Mouse (Mus musculus): ENCODE measurements around the gene Ankrd9.

Gene Ankrd9

DNA sequence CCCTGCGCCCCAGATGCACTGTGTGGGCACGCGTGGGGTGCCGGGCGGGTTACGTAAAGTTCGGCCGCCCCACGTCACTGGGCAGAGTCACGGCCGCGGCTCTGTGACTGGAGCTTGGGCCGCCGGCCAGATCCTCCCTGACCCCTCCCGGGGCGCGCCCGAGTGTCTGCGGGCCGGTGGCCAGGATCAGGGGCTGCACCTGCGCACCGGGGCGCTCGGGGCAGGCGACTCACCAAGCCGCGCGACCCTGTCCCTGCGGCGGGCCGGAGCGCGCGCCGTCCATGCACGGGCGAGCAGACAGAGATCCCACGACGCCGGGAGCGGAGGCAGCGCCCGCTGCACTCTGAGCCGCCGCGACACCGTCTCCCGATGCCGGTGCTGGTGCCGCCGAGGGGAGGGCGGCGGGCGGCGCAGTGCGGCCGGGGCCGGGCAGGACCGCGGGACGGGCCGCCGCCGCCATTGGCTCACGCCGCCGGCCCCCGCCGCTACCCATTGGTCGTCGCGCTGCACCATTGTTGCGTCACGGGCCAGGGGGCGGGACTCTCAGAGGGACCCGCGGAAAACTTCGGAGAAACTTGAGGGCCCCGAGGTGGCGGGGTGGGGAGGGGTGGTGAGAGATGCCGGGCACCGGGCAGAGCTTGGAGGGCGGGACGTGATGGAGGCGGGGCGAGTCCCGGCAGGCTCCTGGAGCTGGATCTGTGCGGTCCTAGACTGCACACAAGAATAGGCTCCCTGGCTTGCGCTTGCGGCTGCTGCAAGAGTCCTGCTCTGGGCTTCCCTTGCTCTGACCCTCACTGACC is at the start of gene Ankrd9:
Gene Ankrd9, minus strand, starts transcription at position 434 of the 800 bp plus-strand sequence.
- peak; percentile 92 for DNase-seq (ENCODE audit: low read depth, low spot score)

- DNase-seq (ENCODE audit: low read depth, low spot score) = no peak
Measured at GRCm38 (mm10) chr12:111021577-111021976, 42.7 kb upstream of the Ankrd9 start.

DNA sequence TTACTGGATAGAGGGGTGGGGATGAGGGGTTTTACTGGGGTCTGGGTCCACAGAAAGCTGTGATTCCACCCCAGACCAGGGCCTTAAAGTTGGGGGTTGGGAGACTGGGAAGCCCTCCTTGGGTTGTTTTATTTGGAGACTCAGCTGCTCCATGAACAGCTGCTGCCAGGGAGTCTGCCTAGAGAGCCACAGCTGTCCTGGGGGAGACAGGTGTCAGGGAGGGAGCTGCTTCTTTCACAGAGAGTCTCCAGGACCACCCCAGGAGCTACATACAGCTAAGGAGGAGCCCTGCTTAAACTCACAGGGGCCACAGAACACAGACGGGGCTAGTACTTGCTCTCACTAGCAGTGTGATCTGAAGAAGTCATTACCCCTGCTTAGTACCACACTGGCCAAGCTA is 42.3 kb upstream of the Ankrd9 start:
- no peak for DNase-seq (ENCODE audit: low read depth, low spot score)

- DNase-seq (ENCODE audit: low read depth, low spot score) = no peak
Measured at GRCm38 (mm10) chr12:111019086-111019485, 40.2 kb upstream of the Ankrd9 start.

GRCm38 (mm10) chr12:111018068-111018467 is 39.2 kb upstream of the Ankrd9 start:
- DNase-seq (ENCODE audit: low read depth, low spot score) = no peak

GRCm38 (mm10) chr12:111016807-111017206 is 38.0 kb upstream of the Ankrd9 start:
- no peak for DNase-seq (ENCODE audit: low read depth, low spot score)

GRCm38 (mm10) chr12:111009615-111010257 is 30.9 kb upstream of the Ankrd9 start:
- no peak for DNase-seq (ENCODE audit: low read depth, low spot score)

DNA sequence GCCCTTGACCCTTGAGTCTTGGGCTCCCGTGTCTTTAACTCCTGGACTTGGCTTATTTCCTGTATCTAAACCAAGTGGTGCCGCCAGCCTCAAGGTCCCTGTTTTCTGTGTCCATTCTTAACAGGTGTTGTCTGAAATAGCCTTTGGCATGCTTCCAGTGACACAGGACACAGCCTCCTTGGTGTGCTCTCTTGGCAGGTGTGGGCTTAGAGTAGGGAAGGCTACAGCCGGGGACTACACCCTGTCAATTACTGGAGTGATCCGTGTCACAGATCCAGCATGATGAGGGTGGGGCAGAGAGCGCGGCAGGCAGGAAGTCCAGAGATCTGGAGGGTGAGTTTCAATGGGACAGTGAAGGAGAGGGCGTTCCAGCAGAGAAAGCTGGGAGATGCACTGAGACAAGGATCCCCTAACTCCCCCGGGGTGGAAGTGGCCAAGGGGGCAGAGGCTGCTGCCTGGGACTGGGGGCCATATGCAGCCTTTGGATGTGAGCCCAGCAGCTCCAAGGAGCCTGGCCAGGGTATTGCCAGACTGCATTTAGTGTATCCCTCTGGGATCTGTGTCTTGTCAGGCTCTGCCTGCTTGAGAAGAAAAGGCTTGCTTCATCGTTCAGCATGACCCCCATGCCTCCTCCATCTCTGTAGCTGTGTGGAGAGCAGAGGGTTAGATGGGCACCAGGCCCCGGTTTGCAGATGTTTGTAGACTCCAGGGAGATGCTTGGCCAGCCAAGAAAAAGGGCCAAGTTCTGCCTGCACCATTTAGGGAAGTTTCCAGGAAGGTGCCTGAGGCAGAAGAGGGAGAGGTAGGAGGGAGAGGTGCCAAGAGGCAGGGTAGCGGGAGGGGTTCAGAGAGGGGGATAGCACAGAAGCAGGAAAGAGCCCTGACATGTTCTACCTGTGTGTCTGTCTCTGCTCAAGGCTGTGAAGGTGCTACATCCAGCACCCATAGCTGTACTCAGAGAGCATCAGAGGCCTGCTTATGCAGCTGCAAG is 30.0 kb upstream of the Ankrd9 start:
- DNase-seq (ENCODE audit: low read depth, low spot score) = no peak

DNA sequence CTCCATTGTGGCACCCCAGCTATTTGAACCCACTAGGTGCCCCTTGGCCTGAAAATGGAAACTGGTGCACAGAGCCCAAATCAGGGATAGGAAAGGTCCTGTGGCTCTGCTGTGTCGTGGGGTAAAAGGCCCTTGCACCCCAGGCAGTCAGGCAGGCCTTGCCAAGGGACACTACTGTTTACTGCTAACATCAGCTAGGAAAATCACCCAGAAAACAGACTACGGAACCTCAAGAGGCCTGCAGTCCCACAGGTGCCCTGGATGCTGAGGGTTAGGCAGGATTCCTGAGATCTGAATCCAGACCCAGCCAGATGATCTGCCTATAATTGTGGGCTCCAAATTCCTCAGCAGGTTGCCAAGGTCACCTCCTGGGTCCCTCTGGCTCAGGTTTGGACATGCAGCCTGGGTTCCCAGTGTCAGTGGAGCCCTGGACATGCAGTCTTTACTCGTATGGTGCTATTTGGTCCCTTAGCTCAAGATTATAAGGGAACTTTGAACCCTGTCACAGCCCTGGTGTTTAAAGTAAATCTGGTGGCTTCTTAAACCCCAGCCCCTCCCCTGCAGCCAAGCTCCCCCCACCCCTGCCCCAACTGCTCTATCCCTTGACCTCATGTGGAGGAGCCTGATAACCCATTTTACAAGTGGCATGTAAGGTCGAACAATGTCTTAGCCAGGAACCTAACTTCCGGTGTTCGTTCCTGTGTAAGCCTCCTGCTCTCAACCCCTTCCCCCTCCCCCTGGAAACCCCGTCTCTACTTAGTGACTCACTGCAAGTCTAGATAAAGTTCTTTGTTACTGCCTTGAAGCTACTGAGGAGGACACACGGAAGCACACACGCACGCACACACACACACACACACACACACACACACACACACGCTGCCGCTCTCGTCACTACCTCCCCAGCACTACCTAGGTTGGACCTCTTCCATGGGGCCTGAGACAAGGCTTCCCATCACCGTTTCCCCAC is 28.6 kb upstream of the Ankrd9 start:
- DNase-seq (ENCODE audit: low read depth, low spot score) = no peak

- no peak for DNase-seq (ENCODE audit: low read depth, low spot score)
Measured at GRCm38 (mm10) chr12:111006339-111006738, 27.5 kb upstream of the Ankrd9 start.

GRCm38 (mm10) chr12:111005803-111006202 is 27.0 kb upstream of the Ankrd9 start:
- DNase-seq (ENCODE audit: low read depth, low spot score) = no peak

DNA sequence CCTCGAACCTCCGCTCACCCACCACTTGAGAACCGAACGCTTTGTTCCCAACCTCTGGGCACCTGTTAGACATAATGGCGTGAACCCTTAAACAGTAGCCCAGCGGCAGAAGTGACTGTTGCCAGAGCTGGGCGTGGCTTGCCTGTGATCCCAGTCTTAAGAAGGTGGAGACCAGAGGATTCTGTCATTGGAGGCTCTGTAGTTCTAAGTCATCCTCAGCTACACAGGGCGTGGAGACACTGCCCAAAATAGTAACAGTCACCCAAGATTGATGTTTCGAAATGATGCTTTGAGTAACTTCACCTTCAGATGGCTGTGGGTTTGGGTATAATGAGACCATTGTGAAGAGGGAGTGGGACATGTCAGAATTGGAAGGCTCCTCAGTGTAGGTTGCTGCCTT is 25.3 kb upstream of the Ankrd9 start:
- DNase-seq (ENCODE audit: low read depth, low spot score) = no peak

DNA sequence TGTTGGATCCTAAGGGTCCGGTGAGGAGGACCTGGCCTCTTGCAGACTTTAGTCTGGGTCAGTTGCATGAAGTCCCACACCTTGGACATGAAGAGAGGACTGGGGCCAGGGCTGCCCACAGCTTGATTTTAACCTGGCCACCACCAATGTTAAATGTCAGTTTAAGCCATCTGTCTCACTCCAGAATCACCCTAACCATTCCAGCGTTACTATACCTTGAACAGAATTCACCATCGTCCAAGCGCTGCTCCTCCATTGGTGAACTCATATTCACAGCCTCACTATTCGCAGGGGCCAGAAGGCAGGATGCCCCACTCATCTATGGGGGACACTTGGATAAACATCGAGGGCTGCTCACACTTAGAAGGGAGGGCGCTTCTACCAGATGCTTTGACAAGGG is 22.1 kb upstream of the Ankrd9 start:
- DNase-seq (ENCODE audit: low read depth, low spot score) = no peak

GRCm38 (mm10) chr12:110999820-111000219 is 21.0 kb upstream of the Ankrd9 start:
- DNase-seq (ENCODE audit: low read depth, low spot score) = no peak

DNA sequence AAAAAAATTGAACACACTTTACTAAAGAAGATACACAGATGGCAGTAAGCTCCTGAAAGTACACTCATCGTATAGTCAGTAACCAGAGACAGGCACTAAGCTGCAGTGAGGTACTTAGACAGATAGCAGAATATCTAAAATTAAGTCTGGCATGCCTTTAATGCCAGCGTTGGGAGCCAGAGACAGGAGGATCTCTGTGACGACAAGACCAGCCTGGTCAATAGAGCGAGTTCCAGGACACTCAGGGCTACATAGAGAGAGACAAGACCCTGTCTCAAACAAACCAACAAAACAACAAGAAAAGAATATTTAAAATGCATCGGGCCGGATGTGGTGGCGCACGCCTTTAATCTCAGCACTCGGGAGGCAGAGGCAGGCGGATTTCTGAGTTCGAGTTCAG is 19.3 kb upstream of the Ankrd9 start:
- no peak for DNase-seq (ENCODE audit: low read depth, low spot score)

DNA sequence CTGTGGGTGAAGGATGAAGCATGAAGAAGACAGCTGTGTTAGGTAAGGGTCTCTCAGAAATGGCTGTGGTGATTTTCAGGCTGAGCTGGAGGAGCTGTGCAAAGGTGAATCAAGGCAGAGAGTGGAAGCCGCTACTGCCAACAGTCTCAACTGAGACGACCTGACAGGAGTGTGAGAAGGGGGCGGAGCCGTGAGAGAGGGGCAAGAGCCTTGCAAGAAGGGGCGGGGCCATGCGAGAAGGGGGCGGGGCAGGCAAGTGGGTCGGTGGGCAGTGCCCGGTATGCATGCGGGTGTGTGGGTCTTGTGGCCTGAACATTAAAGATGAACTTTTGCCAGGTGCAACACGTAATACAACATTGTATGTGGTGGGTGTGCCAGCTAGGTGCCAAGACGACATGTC is 15.8 kb upstream of the Ankrd9 start:
- no peak for DNase-seq (ENCODE audit: low read depth, low spot score)

- no peak for DNase-seq (ENCODE audit: low read depth, low spot score)
Measured at GRCm38 (mm10) chr12:110993226-110993625, 14.4 kb upstream of the Ankrd9 start.

DNA sequence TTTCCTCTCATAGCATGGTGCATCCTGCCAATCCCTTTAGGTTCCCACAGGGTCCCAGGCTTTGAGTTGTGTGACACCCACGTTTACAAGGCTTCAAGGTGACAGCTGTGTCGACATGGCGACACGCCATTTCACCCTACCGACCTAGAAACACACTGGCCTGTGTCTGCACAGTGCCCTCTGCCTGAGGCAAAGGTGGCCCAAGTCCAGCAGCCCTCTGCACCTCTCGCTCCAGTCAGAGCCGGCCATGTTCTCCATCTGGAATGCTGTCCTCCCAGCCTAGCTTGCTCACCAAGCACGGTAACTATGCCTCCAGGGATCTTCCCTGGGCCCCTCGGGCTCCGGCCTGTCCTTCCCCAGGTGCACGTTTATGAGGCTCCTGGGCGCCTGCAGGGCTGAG is 13.9 kb upstream of the Ankrd9 start:
- DNase-seq (ENCODE audit: low read depth, low spot score) = no peak

DNA sequence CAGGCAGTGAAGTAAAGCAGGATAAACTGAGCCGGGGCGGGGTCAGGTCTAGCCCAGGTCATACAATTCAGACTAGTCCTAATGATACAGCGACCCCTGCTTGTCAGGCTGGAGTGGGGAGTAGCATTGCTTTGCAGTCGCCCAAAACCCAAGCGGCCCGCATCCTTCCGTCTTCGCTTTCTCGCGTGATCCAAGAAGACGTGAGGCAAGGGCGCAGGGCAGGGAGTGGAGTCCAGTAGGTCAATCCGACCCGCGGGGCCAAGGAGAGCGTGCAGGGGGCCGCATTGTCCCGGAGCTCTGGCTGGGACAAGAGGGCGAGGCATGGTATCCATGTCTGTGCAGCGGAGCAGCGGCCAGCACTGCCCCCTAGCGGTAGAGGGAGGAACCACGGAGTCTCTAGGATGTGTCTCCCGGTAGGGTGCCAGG is 13.3 kb upstream of the Ankrd9 start:
- DNase-seq (ENCODE audit: low read depth, low spot score) = peak; percentile 81

DNA sequence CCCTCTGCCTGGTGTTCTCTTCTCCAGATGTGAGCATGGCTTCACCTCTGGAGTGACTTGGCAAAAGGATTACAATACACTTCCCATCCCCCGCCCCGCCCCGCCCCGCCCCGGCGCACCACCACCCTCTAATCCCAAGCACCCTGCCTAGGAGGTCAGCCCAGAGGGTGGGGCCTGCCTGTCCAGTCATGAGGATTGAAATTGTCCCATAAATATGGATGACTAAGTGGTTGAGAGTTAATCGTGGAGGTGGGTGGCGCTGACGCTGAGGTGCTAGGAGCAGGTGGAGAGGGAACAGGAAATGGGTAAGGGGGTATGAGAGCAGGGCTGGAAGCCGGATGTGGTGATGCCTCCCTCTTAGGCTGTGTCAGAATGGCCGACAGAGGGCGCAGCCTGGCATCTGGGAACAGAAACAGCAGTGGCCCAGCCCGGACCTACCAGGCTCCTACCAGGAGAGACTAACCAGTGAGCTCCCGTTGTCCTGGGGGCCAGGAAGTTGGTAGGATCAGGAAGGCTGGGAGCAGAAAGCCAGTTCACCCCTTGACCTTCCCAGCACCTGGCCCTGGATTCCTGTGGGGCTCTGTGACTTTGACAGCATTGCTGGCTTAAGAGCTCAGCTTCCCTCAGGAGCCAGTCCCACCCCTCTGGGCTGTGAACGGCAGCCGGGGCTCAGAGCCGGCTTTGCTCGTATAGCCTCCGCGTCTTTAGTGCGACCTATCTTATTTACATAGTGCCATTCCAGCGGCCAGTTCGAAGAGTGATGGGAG is 12.7 kb upstream of the Ankrd9 start:
- peak; percentile 66 for DNase-seq (ENCODE audit: low read depth, low spot score)

Data from embryo, embryonic 11.5 days (tissue).